Mouse (Mus musculus): Measurements from ENCODE around the gene Map2k3. TPM values are rescaled to one million over a fixed set of nuclear protein-coding genes. Genes with fewer than 3 reads are reported as not detected.
A peak's percentile ranks its signal among the peaks of the same experiment; 100 is the strongest.

Gene Map2k3
- total and polyA plus RNA-seq, 3 experiments: 73.2 to 132 (median 111) TPM

- Histone ChIP-seq H3K9me3 (replicated peaks; ENCODE audit: insufficient read depth, low read length) (no peaks in the 10 kb centered on the region), H3K27ac (ENCODE audit: control insufficient read depth, low read depth, low read length) (no peak overlapping the region), H3K9ac (ENCODE audit: control insufficient read depth, low read depth, low read length, poor library complexity, severe bottlenecking) (no peak overlapping the region), H3K4me3 (ENCODE audit: control insufficient read depth in 1 of 2, insufficient read depth in 1 of 2, low read depth in 2 of 2, low read length in 2 of 2) (no peak overlapping the region), H3K79me2 (ENCODE audit: control insufficient read depth, insufficient read depth, low read length, poor library complexity) (peaks cover 4% of the 10 kb centered on the region), H3K4me1 (ENCODE audit: control insufficient read depth in 1 of 2, insufficient read depth in 2 of 2, low read length in 2 of 2) (peaks cover 8 to 22% of the 10 kb centered on the region in 2 experiments), H3K27me3 (ENCODE audit: control insufficient read depth in 1 of 2, insufficient read depth in 2 of 2, low read length in 2 of 2) (no peaks in the 10 kb centered on the region), H3K36me3 (ENCODE audit: control insufficient read depth in 1 of 2, insufficient read depth in 2 of 2, low read length in 2 of 2) (peaks cover 11 to 14% of the 10 kb centered on the region in 2 experiments)
- DNase-seq (ENCODE audit: low read depth, low spot score): peak; percentile 83
- TF ChIP-seq ZNF384 (IDR thresholded peaks at IDR 0.05; ENCODE audit: low read depth, low read length): no peak
- TF ChIP-seq POLR2AphosphoS2 (IDR thresholded peaks at IDR 0.05; ENCODE audit: low read length): no peak
- 0 out of 2 replicates have a peak, but pooled peaks have one; percentile 59 for TF ChIP-seq MAZ (IDR thresholded peaks at IDR 0.05; ENCODE audit: low read depth, low read length)
- TF ChIP-seq MAX (IDR thresholded peaks at IDR 0.05; ENCODE audit: low read length): no peak
- TF ChIP-seq GATA1 (IDR thresholded peaks at IDR 0.05; ENCODE audit: low read depth, low read length): 0 out of 2 replicates have a peak, but pooled peaks have one; percentile 22
These were observed 7.3 kb upstream of the Map2k3 start for GRCm38 (mm10) chr11:60924498-60924897.

GRCm38 (mm10) chr11:60924981-60925380 is 6.9 kb upstream of the Map2k3 start:
- Histone ChIP-seq H3K9me3 (replicated peaks; ENCODE audit: insufficient read depth, low read length) (no peaks in the 10 kb centered on the region), H3K4me1 (ENCODE audit: control insufficient read depth in 1 of 2, insufficient read depth in 2 of 2, low read length in 2 of 2) (peaks cover 8 to 22% of the 10 kb centered on the region in 2 experiments), H3K27me3 (ENCODE audit: control insufficient read depth in 1 of 2, insufficient read depth in 2 of 2, low read length in 2 of 2) (no peaks in the 10 kb centered on the region), H3K79me2 (ENCODE audit: control insufficient read depth, insufficient read depth, low read length, poor library complexity) (peaks cover 6% of the 10 kb centered on the region), H3K4me3 (ENCODE audit: control insufficient read depth in 1 of 2, insufficient read depth in 1 of 2, low read depth in 2 of 2, low read length in 2 of 2) (no peak overlapping the region), H3K9ac (ENCODE audit: control insufficient read depth, low read depth, low read length, poor library complexity, severe bottlenecking) (no peak overlapping the region), H3K36me3 (ENCODE audit: control insufficient read depth in 1 of 2, insufficient read depth in 2 of 2, low read length in 2 of 2) (peaks cover 11 to 14% of the 10 kb centered on the region in 2 experiments), H3K27ac (ENCODE audit: control insufficient read depth, low read depth, low read length) (no peak overlapping the region)
- no peak for DNase-seq (ENCODE audit: low read depth, low spot score)
- no peak for TF ChIP-seq RCOR1 (IDR thresholded peaks at IDR 0.05; ENCODE audit: low read depth, low read length)
- no peak for TF ChIP-seq ZNF384 (IDR thresholded peaks at IDR 0.05; ENCODE audit: low read depth, low read length)
- TF ChIP-seq ZMIZ1 (IDR thresholded peaks at IDR 0.05; ENCODE audit: low read depth, low read length): no peak
- no peak for TF ChIP-seq GABPA (IDR thresholded peaks at IDR 0.05; ENCODE audit: low read depth, low read length)
- no peak for TF ChIP-seq GATA1 (IDR thresholded peaks at IDR 0.05; ENCODE audit: low read depth, low read length)
- TF ChIP-seq E2F4 (IDR thresholded peaks at IDR 0.05; ENCODE audit: borderline replicate concordance, low read depth, low read length): no peak

- peak; percentile 98 for DNase-seq (ENCODE audit: low read depth, low spot score)
- Histone ChIP-seq H3K36me3 (ENCODE audit: control insufficient read depth in 1 of 2, insufficient read depth in 2 of 2, low read length in 2 of 2) (peaks cover 2 to 14% of the 10 kb centered on the region in 2 experiments), H3K9me3 (replicated peaks; ENCODE audit: insufficient read depth, low read length) (no peaks in the 10 kb centered on the region), H3K27me3 (ENCODE audit: control insufficient read depth in 1 of 2, insufficient read depth in 2 of 2, low read length in 2 of 2) (no peaks in the 10 kb centered on the region), H3K79me2 (ENCODE audit: control insufficient read depth, insufficient read depth, low read length, poor library complexity) (peaks cover 26% of the 10 kb centered on the region), H3K9ac (ENCODE audit: control insufficient read depth, low read depth, low read length, poor library complexity, severe bottlenecking) (peak overlapping the region; percentile 61), H3K4me3 (ENCODE audit: control insufficient read depth in 1 of 2, insufficient read depth in 1 of 2, low read depth in 2 of 2, low read length in 2 of 2) (no peak overlapping the region), H3K4me1 (ENCODE audit: control insufficient read depth in 1 of 2, insufficient read depth in 2 of 2, low read length in 2 of 2) (peaks cover 9 to 31% of the 10 kb centered on the region in 2 experiments), H3K27ac (ENCODE audit: control insufficient read depth, low read depth, low read length) (peak overlapping the region; percentile 33; the same call in 1 of the 2 replicates)
- peak; percentile 53; the same call in 1 of the 2 replicates for TF ChIP-seq RCOR1 (IDR thresholded peaks at IDR 0.05; ENCODE audit: low read depth, low read length)
- TF ChIP-seq EP300 (IDR thresholded peaks at IDR 0.05; ENCODE audit: low read depth in 1 of 2, low read length in 2 of 2): no peak
- peak; percentile 42; the same call in 1 of the 2 replicates for TF ChIP-seq ZC3H11A (IDR thresholded peaks at IDR 0.05; ENCODE audit: low read depth, low read length)
- no peak for TF ChIP-seq POLR2AphosphoS5 (IDR thresholded peaks at IDR 0.05; ENCODE audit: borderline replicate concordance, low read depth, low read length)
- no peak; the same call in 1 of the 2 replicates for TF ChIP-seq MAZ (IDR thresholded peaks at IDR 0.05; ENCODE audit: low read depth, low read length)
- peak; percentile 88 for TF ChIP-seq SIN3A (IDR thresholded peaks at IDR 0.05; ENCODE audit: low read length)
- no peak for TF ChIP-seq TAL1 (IDR thresholded peaks at IDR 0.05; ENCODE audit: low read length)
- TF ChIP-seq HCFC1 (IDR thresholded peaks at IDR 0.05; ENCODE audit: low read depth, low read length): peak; percentile 66
- TF ChIP-seq SMC3 (IDR thresholded peaks at IDR 0.05; ENCODE audit: low read depth, low read length): peak; percentile 50
- no peak for TF ChIP-seq CHD2 (IDR thresholded peaks at IDR 0.05; ENCODE audit: low read length)
- TF ChIP-seq TBP (IDR thresholded peaks at IDR 0.05; ENCODE audit: low read depth, low read length): 0 out of 2 replicates have a peak, but pooled peaks have one; percentile 28
- TF ChIP-seq GABPA (IDR thresholded peaks at IDR 0.05; ENCODE audit: low read depth, low read length): no peak
- TF ChIP-seq BHLHE40 (IDR thresholded peaks at IDR 0.05; ENCODE audit: borderline replicate concordance, low read depth, low read length): peak; percentile 94
- TF ChIP-seq MXI1 (IDR thresholded peaks at IDR 0.05; ENCODE audit: low read depth, low read length): peak; percentile 96
- TF ChIP-seq TCF12 (IDR thresholded peaks at IDR 0.05; ENCODE audit: low read depth, low read length): no peak
- no peak for TF ChIP-seq KAT2A (conservative IDR thresholded peaks at IDR 0.05; ENCODE audit: low read depth, low read length)
- TF ChIP-seq POLR2A (IDR thresholded peaks at IDR 0.05; ENCODE audit: control insufficient read depth in 1 of 2, insufficient read depth in 1 of 2, low read depth in 1 of 2, low read length in 2 of 2, poor library complexity in 1 of 2): 0 out of 4 replicates have a peak, but pooled peaks of 1 of the 2 experiments have one; percentile 27
- TF ChIP-seq ETS1 (IDR thresholded peaks at IDR 0.05; ENCODE audit: low read depth, low read length): peak; percentile 47; the same call in 1 of the 2 replicates
- peak; percentile 76 to 97 (median 94) for TF ChIP-seq CTCF (IDR thresholded peaks at IDR 0.05 in 2 of 3, conservative IDR thresholded peaks at IDR 0.05 in 1 of 3; ENCODE audit: control insufficient read depth in 1 of 3, insufficient read depth in 1 of 3, low read depth in 2 of 3, low read length in 3 of 3, poor library complexity in 1 of 3, severe bottlenecking in 1 of 3)
- TF ChIP-seq ELF1 (IDR thresholded peaks at IDR 0.05; ENCODE audit: low read depth, low read length): no peak
These were observed 4.6 kb upstream of the Map2k3 start for GRCm38 (mm10) chr11:60927264-60927663.
